Mouse (Mus musculus): ENCODE measurements around the gene Ap4s1. TPM values are rescaled to one million over a fixed set of nuclear protein-coding genes. Genes with fewer than 3 reads are reported as not detected.

Ap4s1 gene
- polyA plus RNA-seq, 1 experiment from 2014 or later: 52.6 TPM

- Histone ChIP-seq H3K4me2 (no peak overlapping the region), H3K36me3 (replicated peaks) (no peaks in the 10 kb centered on the region), H3K9me3 (no peaks in the 10 kb centered on the region), H3K4me3 (replicated peaks) (no peak overlapping the region), H3K4me1 (0 out of 2 replicates have a peak, but pooled peaks cover 2% of the 10 kb centered on the region), H3K27ac (no peak overlapping the region), H3K9ac (no peak overlapping the region), H3K27me3 (no peaks in the 10 kb centered on the region)
- 62% methylated on average over 14 of the region's 14 CpGs for whole genome bisulfite sequencing
- no peak for ATAC-seq (ENCODE audit: low FRiP score)
Observed at GRCm38 (mm10) chr12:51708941-51709686, 18.3 kb downstream of the Ap4s1 start.

GRCm38 (mm10) chr12:51709741-51710140, 18.9 kb downstream of the Ap4s1 start:
- H3K27ac ChIP-seq: no peak overlapping the region
- no peak for ATAC-seq (ENCODE audit: low FRiP score)
- WGBS: 81% methylated on average over 3 of the region's 3 CpGs
- no peak overlapping the region for H3K4me2 ChIP-seq
- no peak overlapping the region for H3K9ac ChIP-seq
- H3K4me1 ChIP-seq: no peaks in the 10 kb centered on the region
- no peaks in the 10 kb centered on the region for H3K27me3 ChIP-seq
- no peaks in the 10 kb centered on the region for H3K9me3 ChIP-seq
- H3K36me3 ChIP-seq (replicated peaks): no peaks in the 10 kb centered on the region
- no peak overlapping the region for H3K4me3 ChIP-seq (replicated peaks)

DNA sequence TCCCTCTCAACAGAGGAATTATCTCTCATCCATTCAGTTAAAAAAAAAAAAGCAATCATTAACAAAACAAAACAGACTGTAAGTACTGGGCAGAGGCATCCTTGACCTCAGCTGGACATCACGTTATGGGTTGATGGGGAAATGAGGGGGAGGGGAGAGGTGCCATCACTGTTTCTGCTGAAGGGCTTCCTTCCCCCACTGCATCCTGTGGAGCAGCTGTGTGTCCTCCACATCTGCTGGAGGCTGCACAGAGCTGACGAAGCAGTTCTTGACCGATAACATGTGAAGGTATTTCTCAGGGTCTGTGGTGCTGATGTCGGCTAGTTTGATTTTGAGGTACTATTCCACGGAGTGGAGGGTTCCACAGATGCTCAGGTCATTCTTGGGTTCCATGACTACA, 19.3 kb downstream of the Ap4s1 start:
- Histone ChIP-seq H3K4me2 (no peak overlapping the region), H3K36me3 (replicated peaks) (no peaks in the 10 kb centered on the region), H3K27me3 (no peaks in the 10 kb centered on the region), H3K9ac (no peak overlapping the region), H3K27ac (no peak overlapping the region), H3K4me3 (replicated peaks) (no peak overlapping the region), H3K9me3 (no peaks in the 10 kb centered on the region), H3K4me1 (no peaks in the 10 kb centered on the region)
- ATAC-seq (ENCODE audit: low FRiP score): no peak
- 79% methylated on average over 5 of the region's 5 CpGs for WGBS

DNA sequence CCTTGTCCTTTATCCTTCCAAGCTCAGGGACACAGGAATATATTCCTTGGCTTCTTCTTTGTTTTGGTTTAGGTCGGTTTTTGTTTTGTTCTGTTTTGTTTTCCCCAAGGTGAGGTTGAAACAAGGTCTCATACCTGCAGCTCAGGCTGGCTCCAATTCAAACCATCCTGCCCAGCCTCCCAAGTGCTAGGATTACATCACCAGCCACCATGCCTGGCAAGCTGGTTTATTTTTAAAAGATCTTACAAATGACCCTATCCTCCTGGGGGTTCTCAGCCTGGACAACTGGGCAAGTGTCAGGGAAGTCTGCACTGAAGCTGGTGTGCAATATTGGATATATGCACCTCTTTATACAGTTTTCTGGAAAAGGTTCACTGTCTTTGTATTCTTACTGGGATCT, 21.9 kb downstream of the Ap4s1 start:
- no peak overlapping the region for H3K4me3 ChIP-seq (replicated peaks)
- H3K27me3 ChIP-seq: no peaks in the 10 kb centered on the region
- H3K4me1 ChIP-seq: no peaks in the 10 kb centered on the region
- H3K4me2 ChIP-seq: no peak overlapping the region
- H3K36me3 ChIP-seq (replicated peaks): no peaks in the 10 kb centered on the region
- no peaks in the 10 kb centered on the region for H3K9me3 ChIP-seq
- H3K9ac ChIP-seq: no peak overlapping the region
- ATAC-seq (ENCODE audit: low FRiP score): no peak
- no peak overlapping the region for H3K27ac ChIP-seq
- WGBS: 71% methylated on average over 1 of the region's 1 CpGs

DNA sequence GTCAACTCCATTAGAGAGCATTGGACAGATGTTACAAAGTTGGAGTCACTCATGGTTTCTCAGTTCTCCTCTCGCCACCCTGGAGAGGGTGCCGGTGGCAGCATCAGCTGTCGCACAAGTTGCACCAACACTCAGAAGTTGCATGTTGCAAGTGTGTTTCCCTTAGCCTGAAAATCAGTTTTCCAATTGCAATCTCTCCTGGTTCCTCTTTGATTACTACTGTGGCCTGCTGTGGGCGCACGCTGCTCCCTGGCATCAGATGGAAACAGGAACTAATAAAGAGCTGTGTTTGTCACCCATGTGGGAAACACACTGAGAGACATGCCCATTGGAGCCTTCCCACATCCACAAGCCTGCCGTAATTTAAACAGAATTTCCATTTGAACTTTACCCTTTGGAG, 27.8 kb downstream of the Ap4s1 start:
- H3K4me2 ChIP-seq: no peak overlapping the region
- H3K9ac ChIP-seq: no peak overlapping the region
- no peak overlapping the region for H3K4me3 ChIP-seq (replicated peaks)
- no peaks in the 10 kb centered on the region for H3K4me1 ChIP-seq
- WGBS: 94% methylated on average over 6 of the region's 6 CpGs
- H3K27ac ChIP-seq: no peak overlapping the region
- H3K36me3 ChIP-seq (replicated peaks): peaks cover 9% of the 10 kb centered on the region; the same call in 1 of the 2 replicates
- ATAC-seq (ENCODE audit: low FRiP score): no peak
- H3K27me3 ChIP-seq: no peaks in the 10 kb centered on the region
- H3K9me3 ChIP-seq: no peaks in the 10 kb centered on the region

DNA sequence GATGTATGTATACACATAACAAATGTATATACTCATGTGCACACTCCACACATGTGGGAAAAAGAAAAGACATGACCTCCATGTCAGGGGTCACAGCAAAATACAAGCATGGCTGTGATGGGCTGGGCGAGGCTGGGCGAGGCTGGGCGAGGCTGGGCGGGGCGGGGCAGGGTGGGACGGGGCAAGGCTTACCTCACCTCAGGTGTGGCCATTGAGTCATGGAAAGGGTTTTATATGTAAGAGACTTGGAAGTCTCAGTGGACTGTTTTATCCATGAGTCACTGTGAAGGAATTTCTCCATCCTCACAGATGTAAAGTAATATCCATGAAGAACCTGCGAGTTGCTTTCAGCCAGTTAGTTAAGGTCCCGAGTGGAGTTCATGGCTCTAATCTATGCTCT, 31.0 kb downstream of the Ap4s1 start:
- Histone ChIP-seq H3K27ac (no peak overlapping the region), H3K9me3 (no peaks in the 10 kb centered on the region), H3K27me3 (no peaks in the 10 kb centered on the region), H3K36me3 (replicated peaks) (peaks cover 9% of the 10 kb centered on the region; the same call in 1 of the 2 replicates), H3K4me3 (replicated peaks) (no peak overlapping the region), H3K9ac (no peak overlapping the region), H3K4me2 (no peak overlapping the region), H3K4me1 (no peaks in the 10 kb centered on the region)
- no peak for ATAC-seq (ENCODE audit: low FRiP score)
- WGBS: 90% methylated on average over 8 of the region's 8 CpGs

DNA sequence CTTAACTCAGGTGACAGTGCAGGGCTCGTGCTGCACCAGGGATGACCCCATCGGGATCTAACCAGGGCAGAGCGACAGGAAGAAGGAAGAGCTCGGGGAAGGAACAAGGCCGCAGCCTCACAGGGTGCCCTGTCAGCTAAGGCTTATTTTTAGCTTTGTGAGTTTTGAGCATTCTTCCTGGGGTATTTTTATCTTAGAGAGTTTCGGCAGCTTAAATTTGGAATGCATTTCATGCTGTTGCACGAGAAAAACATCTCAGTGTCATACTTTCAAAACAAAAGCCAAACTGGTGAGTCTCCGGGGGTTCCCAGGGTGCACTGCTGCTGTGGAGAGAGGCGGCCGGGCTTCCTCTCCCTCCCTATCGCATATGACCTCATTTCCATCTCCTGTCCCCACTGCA, 38.2 kb downstream of the Ap4s1 start:
- H3K9ac ChIP-seq: no peak overlapping the region
- no peak for ATAC-seq (ENCODE audit: low FRiP score)
- no peaks in the 10 kb centered on the region for H3K4me1 ChIP-seq

DNA sequence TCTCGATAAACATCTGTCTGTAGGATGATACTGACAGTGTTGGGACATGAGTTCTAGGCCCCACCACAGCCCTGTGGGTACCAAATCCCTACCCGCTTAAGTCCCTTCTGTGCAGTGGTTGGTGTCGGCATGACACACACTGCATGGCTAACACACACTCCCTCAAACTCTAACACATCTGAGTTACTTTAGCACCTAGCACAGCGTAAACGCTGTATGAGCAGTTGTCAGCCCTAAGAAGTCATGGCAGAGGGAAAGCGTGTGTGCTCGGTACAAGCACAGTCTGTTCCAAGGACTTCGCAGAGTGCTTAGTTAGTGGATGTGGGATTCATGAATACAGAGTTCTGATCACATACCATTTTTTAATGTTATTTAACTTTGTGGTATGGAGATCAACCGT, 39.0 kb downstream of the Ap4s1 start:
- Histone ChIP-seq H3K27ac (no peak overlapping the region), H3K36me3 (replicated peaks) (peaks cover 2% of the 10 kb centered on the region; the same call in 1 of the 2 replicates), H3K4me3 (replicated peaks) (no peak overlapping the region), H3K9me3 (no peaks in the 10 kb centered on the region), H3K4me1 (no peaks in the 10 kb centered on the region), H3K9ac (no peak overlapping the region), H3K27me3 (peaks cover 10% of the 10 kb centered on the region), H3K4me2 (no peak overlapping the region)
- no peak for ATAC-seq (ENCODE audit: low FRiP score)
- 94% methylated on average over 9 of the region's 9 CpGs for WGBS

More for the DNA sequence above, 38.2 kb downstream of the Ap4s1 start:
- peaks cover 2% of the 10 kb centered on the region; the same call in 1 of the 2 replicates for H3K36me3 ChIP-seq (replicated peaks)
- no peak overlapping the region for H3K27ac ChIP-seq
- H3K4me3 ChIP-seq (replicated peaks): no peak overlapping the region
- no peaks in the 10 kb centered on the region for H3K9me3 ChIP-seq
- H3K4me2 ChIP-seq: no peak overlapping the region
- WGBS: 87% methylated on average over 11 of the region's 11 CpGs
- peaks cover 3% of the 10 kb centered on the region for H3K27me3 ChIP-seq

DNA sequence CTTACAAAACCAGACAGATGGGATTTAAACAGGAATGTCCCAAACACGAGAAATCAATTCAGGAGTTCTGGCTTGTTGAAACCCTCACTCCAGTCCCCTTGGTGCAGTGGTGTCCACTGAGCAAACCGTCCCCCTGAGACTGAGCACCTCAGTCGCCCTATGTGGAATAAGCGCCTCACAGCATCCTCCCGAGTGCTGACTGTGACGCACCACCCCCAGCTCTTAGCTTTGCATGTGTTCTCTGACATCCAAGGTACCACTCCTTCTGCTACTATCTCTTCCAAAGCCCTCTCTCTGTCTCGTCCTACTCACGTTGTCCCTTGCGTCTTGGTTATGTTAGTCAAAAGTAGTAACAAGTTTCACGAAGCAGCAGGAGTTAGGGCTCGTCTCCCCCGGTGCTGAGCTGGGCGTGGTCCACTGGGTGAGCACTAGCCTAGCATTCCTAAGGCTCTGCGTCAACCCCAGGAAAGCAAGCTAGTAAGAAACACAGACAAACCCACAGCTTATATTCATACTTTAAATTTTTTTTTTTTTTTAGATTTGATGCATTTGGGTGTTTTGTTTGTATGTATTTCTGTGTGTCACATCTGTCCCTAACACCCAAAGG, 43.9 kb downstream of the Ap4s1 start:
- H3K9ac ChIP-seq: no peak overlapping the region
- ATAC-seq (ENCODE audit: low FRiP score): no peak
- 86% methylated on average over 14 of the region's 14 CpGs for WGBS
- H3K4me2 ChIP-seq: no peak overlapping the region
- H3K4me3 ChIP-seq (replicated peaks): no peak overlapping the region
- peaks cover 28% of the 10 kb centered on the region for H3K27me3 ChIP-seq
- H3K27ac ChIP-seq: no peak overlapping the region
- H3K36me3 ChIP-seq (replicated peaks): no peaks in the 10 kb centered on the region; the same call in 1 of the 2 replicates
- no peaks in the 10 kb centered on the region for H3K9me3 ChIP-seq
- peaks cover 4% of the 10 kb centered on the region; the same call in 1 of the 2 replicates for H3K4me1 ChIP-seq

DNA sequence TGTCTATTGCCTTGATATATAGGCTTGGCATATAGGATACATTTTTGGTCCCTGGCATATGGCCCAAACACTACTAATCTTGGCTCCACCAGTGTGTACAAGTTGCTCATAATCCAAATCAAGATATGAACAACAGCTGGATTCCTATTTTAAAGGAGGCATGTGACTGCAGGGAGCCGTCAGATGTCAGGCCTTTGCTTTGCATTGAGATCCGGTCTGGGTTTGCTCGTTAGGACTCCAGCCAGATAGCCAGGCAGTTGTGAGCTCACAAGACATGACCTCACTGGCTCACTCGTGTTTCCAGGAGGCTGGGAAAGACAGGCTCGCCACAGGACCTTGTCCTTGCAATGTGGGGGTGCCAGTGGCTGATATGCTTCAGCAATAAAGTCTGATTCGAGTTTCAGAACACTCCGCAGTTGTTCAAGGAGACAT, 45.0 kb downstream of the Ap4s1 start:
- no peak for ATAC-seq (ENCODE audit: low FRiP score)
- Histone ChIP-seq H3K4me2 (no peak overlapping the region), H3K9me3 (no peaks in the 10 kb centered on the region), H3K27ac (no peak overlapping the region), H3K9ac (no peak overlapping the region), H3K4me3 (replicated peaks) (no peak overlapping the region), H3K4me1 (peaks cover 4% of the 10 kb centered on the region; the same call in 1 of the 2 replicates), H3K36me3 (replicated peaks) (no peaks in the 10 kb centered on the region; the same call in 1 of the 2 replicates), H3K27me3 (peaks cover 30% of the 10 kb centered on the region)
- WGBS: 51% methylated on average over 7 of the region's 7 CpGs

DNA sequence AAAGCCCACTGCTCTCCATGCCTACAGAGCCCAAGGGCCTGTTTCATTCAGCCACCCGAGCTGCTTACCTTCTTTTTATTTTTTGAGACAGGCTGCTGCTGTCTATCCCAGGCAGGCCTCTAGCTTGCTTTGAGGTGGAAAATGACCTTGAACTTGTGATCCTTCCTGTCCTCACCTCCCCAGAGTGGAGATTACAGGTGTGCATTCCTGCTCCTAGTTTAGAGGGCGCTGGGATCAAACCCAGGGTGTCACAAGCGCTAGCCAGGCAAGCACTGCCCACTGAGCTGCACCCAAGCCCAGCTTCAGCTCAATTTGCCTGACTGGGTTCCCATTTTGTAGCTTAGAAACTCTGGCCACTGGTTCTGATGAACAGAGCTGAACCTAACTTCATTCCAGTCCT, 45.5 kb downstream of the Ap4s1 start:
- Histone ChIP-seq H3K9ac (no peak overlapping the region), H3K4me3 (replicated peaks) (no peak overlapping the region), H3K27me3 (peaks cover 30% of the 10 kb centered on the region), H3K36me3 (replicated peaks) (no peaks in the 10 kb centered on the region; the same call in 1 of the 2 replicates), H3K27ac (no peak overlapping the region), H3K4me1 (peaks cover 4% of the 10 kb centered on the region; the same call in 1 of the 2 replicates), H3K4me2 (no peak overlapping the region), H3K9me3 (no peaks in the 10 kb centered on the region)
- 47% methylated on average over 3 of the region's 3 CpGs for WGBS
- peak; percentile 30; the same call in 1 of the 2 replicates for ATAC-seq (ENCODE audit: low FRiP score)

DNA sequence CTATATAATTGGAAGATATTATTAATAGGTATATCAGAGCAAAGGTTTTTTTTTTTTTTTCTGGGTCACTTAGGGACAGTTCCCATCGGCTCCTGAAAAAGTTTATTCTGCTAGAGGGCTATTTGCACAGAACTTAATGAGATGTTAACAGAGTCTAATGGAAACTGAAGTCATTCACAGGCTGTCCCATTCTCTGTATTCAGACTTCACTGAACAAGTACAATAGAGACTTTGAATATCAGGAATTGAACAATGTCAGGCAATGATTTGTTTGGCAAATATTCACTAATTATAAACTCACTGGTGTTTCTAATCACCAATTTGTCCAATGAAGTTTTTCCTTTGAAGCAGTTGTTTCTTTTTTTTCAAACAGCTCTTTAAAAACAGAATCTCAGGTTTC, 46.0 kb downstream of the Ap4s1 start:
- 5% methylated on average over 1 of the region's 1 CpGs for WGBS

More for the DNA sequence above, 46.0 kb downstream of the Ap4s1 start:
- Histone ChIP-seq H3K4me2 (no peak overlapping the region), H3K9ac (no peak overlapping the region), H3K27ac (no peak overlapping the region), H3K9me3 (no peaks in the 10 kb centered on the region), H3K4me3 (replicated peaks) (no peak overlapping the region), H3K27me3 (peaks cover 30% of the 10 kb centered on the region), H3K36me3 (replicated peaks) (peaks cover 3% of the 10 kb centered on the region; the same call in 1 of the 2 replicates), H3K4me1 (peaks cover 4% of the 10 kb centered on the region; the same call in 1 of the 2 replicates)
- peak; percentile 69; the same call in 1 of the 2 replicates for ATAC-seq (ENCODE audit: low FRiP score)

Measured in forebrain, embryonic 12.5 days (tissue).